Mouse (Mus musculus) lung, adult 2 months (tissue): ENCODE data around the gene Tnik.

ENCODE experiments used
- CTCF ChIP-seq: fragments of 200-500 bp; IDR thresholded peaks from 2 replicates; pipeline ENCODE4 v1.5.1; 2011; ENCODE audit warnings: mild to moderate bottlenecking, low read length, control low read depth; ENCODE audit not compliant: insufficient read depth
- POLR2A ChIP-seq: fragments of 200-500 bp; IDR thresholded peaks from 2 replicates; pipeline ENCODE4 v1.6.1; 2011; ENCODE audit warnings: low read depth, mild to moderate bottlenecking, control low read depth, low read length, borderline replicate concordance; ENCODE audit errors: extremely low read depth

DNA sequence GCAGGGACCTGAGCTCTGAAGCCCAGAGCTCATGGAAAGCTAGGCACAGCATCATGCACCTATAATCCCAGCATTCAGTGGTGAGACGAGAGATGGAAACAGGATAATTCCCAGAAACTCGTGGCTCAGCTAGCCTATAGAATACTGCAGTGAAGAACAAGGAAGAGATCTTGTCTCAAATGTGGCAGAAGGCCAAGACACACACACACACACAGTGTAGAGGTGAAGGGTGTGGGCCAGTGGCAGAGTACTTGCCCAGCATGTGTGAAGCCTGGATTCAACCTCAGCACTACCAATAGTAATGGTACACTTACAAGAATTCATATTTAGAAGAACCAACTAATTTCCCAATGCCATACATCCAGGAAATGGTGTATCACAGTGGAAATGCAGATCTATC is 24.9 kb upstream of the Tnik start:
- no peak for TF ChIP-seq CTCF
- no peak for TF ChIP-seq POLR2A
